9 mouse cellular contexts compared by ENCODE assay signal in the genomic region with DNA sequence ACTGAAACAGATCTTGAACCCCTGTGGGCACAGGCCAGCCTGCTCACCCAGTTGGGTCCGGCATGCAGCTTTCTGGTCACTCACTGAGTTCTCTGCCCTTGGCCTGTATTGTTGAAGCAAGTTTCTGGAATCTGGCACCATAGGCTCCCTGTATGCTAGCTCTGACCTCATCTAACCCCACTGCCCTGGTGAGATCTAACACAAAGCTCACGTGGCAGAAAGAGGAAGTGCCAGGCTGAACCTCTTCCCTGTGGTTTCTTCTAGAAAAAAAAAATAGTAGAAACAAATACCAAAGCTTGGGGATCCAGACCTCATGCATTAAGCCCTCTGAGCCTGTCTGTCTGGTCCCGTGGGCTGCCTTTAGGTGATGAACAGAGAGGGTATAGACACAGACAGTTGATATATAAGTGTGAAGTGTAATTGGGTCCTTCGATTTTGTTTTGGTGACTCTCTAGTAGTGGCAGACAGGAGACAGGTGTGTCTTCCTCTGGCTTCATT. TPM values are rescaled to one million over a fixed set of nuclear protein-coding genes. Genes with fewer than 3 reads are reported as not detected.
DNase-seq lines count a peak whose midpoint lies in the region.
"Had no signal": no experiment of that assay in that cellular context is flagged by ENCODE, and none has a peak within 500 bp of the region (broad histone marks: within the 10 kb centered on the region; RNA-seq: fewer than 3 reads in every experiment).

No protein-coding gene starts in this region.

- no peaks in the 10 kb centered on the region for H3K36me3 ChIP-seq in heart, embryonic 10.5 days

- H3K27ac ChIP-seq in heart, embryonic 10.5 days: no peak overlapping the region
- H3K27ac ChIP-seq: liver, embryonic 14.5 days had no signal

- peak; percentile 48 to 67 for DNase-seq in heart, adult 18-20 months
- no peak for DNase-seq in heart, embryonic 10.5 days (ENCODE audit: low spot score)
- DNase-seq in A20 (ENCODE audit: low read depth, low spot score): peak; percentile 90
- DNase-seq in adrenal gland, postnatal 10 days: peak; percentile 61
- peak; percentile 69 for DNase-seq in lung, postnatal 36 days
- no peak for DNase-seq in cerebellum, adult 9-11 months
- DNase-seq in left cerebral cortex, adult 9 months (ENCODE audit: low spot score in 2 of 2): no peak
- no peak for DNase-seq in layer of hippocampus, adult 9-10 months (ENCODE audit: low spot score)

- H3K4me1 ChIP-seq in heart, embryonic 10.5 days: peaks cover 40% of the 10 kb centered on the region

- 78% methylated on average over 4 of the region's 4 CpGs for WGBS in heart, embryonic 10.5 days

- no peaks in the 10 kb centered on the region for H3K27me3 ChIP-seq in heart, embryonic 10.5 days (ENCODE audit: insufficient read depth, poor library complexity, severe bottlenecking)

- no peaks in the 10 kb centered on the region for H3K9me3 ChIP-seq in heart, embryonic 10.5 days

- no peak overlapping the region for H3K4me3 ChIP-seq in heart, embryonic 10.5 days

RNA-seq across cellular contexts. Expression of a gene that starts 57.9 kb away (rescaled TPM):
- total RNA-seq in heart, adult 18-20 months (2021): under 1 TPM in 1 of 2 experiments, not detected in 1; 0.13 TPM
- polyA plus RNA-seq in heart, embryonic 10.5 days (2016; fragmentation: Nextera tagmentation; extraction: Ambion mirVana): 0.38 and 0.44 TPM in 2 replicates
- under 1 TPM in 1 of 2 experiments, not detected in 1; 0.15 TPM for total RNA-seq in adrenal gland, postnatal 10 days (2021)

Comparison
In these comparisons a context has a peak if more than half of its experiments do, and no peak if none do; other contexts are left out.
1. DNase-seq: peak in heart, adult 18-20 months (2 of 2), A20 (single experiment), adrenal gland, postnatal 10 days (single experiment) and lung, postnatal 36 days (single experiment); none in heart, embryonic 10.5 days (single experiment), cerebellum, adult 9-11 months (single experiment), left cerebral cortex, adult 9 months (0 of 2) and layer of hippocampus, adult 9-10 months (single experiment).